Mouse (Mus musculus) hindbrain, embryonic 16.5 days (tissue): Measurements from ENCODE around the gene Gpr61. TPM values are rescaled to one million over a fixed set of nuclear protein-coding genes. Genes with fewer than 3 reads are reported as not detected.

Experiments
- ATAC-seq: fragments of 200-750 bp; cut with Nextera tagmentation; 2 replicates; pipeline ENCODE4 v1.8.0; 2017; ENCODE audit warnings: moderate TSS enrichment, moderate library complexity
- H3K27ac ChIP-seq: fragments of 300-500 bp; sonication (generic); 2 replicates; pipeline ENCODE4 v1.5.1; 2014; ENCODE audit warnings: low read depth, mild to moderate bottlenecking, control low read depth, low read length, moderate library complexity
- H3K27me3 ChIP-seq: fragments of 300-500 bp; sonication (generic); replicated peaks from 2 replicates; pipeline ENCODE4 v1.6.1; 2014; ENCODE audit warnings: low read length; ENCODE audit not compliant: control insufficient read depth, insufficient read depth
- H3K36me3 ChIP-seq: fragments of 300-500 bp; sonication (generic); 2 replicates; pipeline ENCODE4 v1.6.1; 2014; ENCODE audit warnings: mild to moderate bottlenecking, low read length, moderate library complexity, mixed read lengths; ENCODE audit not compliant: control insufficient read depth, insufficient read depth
- H3K4me1 ChIP-seq: fragments of 300-500 bp; sonication (generic); 2 replicates; pipeline ENCODE4 v1.6.1; 2014; ENCODE audit warnings: low read depth, low read length; ENCODE audit not compliant: control insufficient read depth, insufficient read depth
- H3K4me2 ChIP-seq: fragments of 300-500 bp; sonication (generic); 2 replicates; pipeline ENCODE4 v1.6.1; 2014; ENCODE audit warnings: mild to moderate bottlenecking, low read length, control low read depth, moderate library complexity
- H3K4me3 ChIP-seq: fragments of 300-500 bp; sonication (generic); 2 replicates; pipeline ENCODE4 v1.5.1; 2014; ENCODE audit warnings: mild to moderate bottlenecking, low read length, control low read depth, moderate library complexity
- H3K9ac ChIP-seq: fragments of 300-500 bp; sonication (generic); 2 replicates; pipeline ENCODE4 v1.6.1; 2014; ENCODE audit warnings: low read depth, mild to moderate bottlenecking, control low read depth, low read length, moderate library complexity
- H3K9me3 ChIP-seq: fragments of 300-500 bp; sonication (generic); 2 replicates; pipeline ENCODE4 v1.6.1; 2014; ENCODE audit warnings: mild to moderate bottlenecking, low read length, moderate library complexity; ENCODE audit not compliant: control insufficient read depth
- WGBS: fragments of 180-500 bp; shearing (Covaris S2); extraction: QIAGEN DNeasy Blood & Tissue Kit; methylation state at CpG from one replicate; pipeline ENCODE4 v1.1.7; 2014; 5-methylcytosine and 5-hydroxymethylcytosine counted together
- polyA plus RNA-seq: library from polyadenylated mRNA; unstranded; fragments of >200 nt; fragmentation: Nextera tagmentation; extraction: Ambion mirVana; gene quantifications from 2 replicates; pipeline ENCODE4 v1.2.1, GENCODE M21; 2015

Gpr61 gene
- polyA plus RNA-seq, 1 experiment from 2014 or later: 10.6 TPM

DNA sequence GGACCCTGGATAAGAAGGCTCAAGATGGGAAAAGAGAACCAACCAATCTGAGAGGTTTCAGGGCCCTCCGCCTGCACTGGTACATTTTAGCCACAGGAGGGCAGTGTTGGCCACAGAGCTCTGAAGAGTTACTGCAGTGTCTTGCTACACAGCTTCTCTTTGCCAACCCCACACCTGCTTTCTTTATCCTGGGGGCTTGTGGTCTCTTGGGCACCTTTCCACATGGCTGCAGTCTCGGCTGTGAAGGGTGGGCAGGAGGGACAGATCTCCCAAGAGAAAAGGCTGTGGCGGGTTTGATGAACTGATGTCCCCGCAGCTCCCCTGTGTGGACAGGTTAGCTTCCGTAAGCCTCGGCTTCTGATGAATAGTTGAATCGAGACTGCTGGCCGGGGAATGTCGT, 10.1 kb upstream of the Gpr61 start:
- Histone ChIP-seq H3K27ac (no peak overlapping the region), H3K9me3 (no peaks in the 10 kb centered on the region), H3K9ac (0 out of 2 replicates have a peak overlapping the region, but pooled peaks have one; percentile 4), H3K4me2 (peak overlapping the region; percentile 48), H3K4me1 (peaks cover 27% of the 10 kb centered on the region), H3K4me3 (peak overlapping the region; percentile 21; the same call in 1 of the 2 replicates), H3K36me3 (no peaks in the 10 kb centered on the region), H3K27me3 (no peaks in the 10 kb centered on the region)
- 9% methylated on average over 9 of the region's 9 CpGs for WGBS
- peak; percentile 79 for ATAC-seq

DNA sequence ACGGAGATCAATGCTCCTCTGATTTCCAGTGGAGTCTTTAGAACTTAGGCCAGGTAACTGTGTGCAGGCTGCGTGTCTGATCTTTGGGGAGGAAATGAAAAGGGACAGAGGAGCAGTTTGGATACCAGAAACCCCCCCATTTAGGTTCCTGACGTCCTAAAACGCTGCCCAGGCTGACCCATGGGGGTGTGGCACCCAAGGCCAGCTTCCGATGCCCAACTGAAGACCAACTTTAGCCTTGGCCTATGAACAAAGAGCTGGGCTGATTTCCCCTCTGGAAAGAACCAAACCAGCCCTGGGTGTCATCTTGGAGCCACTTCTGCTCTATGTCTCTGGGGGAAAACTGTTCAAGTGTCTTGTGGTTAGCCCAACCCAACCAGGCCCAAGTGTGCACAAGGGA, 9.4 kb upstream of the Gpr61 start:
- 74% methylated on average over 5 of the region's 5 CpGs for WGBS
- 0 out of 2 replicates have a peak overlapping the region, but pooled peaks have one; percentile 14 for H3K9ac ChIP-seq
- no peak overlapping the region for H3K4me3 ChIP-seq
- no peaks in the 10 kb centered on the region for H3K27me3 ChIP-seq
- H3K36me3 ChIP-seq: no peaks in the 10 kb centered on the region
- H3K4me2 ChIP-seq: no peak overlapping the region
- H3K4me1 ChIP-seq: peaks cover 27% of the 10 kb centered on the region
- H3K9me3 ChIP-seq: no peaks in the 10 kb centered on the region
- no peak overlapping the region for H3K27ac ChIP-seq
- ATAC-seq: no peak

GRCm38 (mm10) chr3:108158383-108159037, 3.8 kb upstream of the Gpr61 start:
- Histone ChIP-seq H3K36me3 (no peaks in the 10 kb centered on the region), H3K4me3 (no peak overlapping the region), H3K27ac (peak overlapping the region; percentile 59), H3K9ac (peak overlapping the region; percentile 45), H3K4me1 (peaks cover 11% of the 10 kb centered on the region), H3K4me2 (no peak overlapping the region), H3K9me3 (no peaks in the 10 kb centered on the region), H3K27me3 (no peaks in the 10 kb centered on the region)
- peak; percentile 32; the same call in 1 of the 2 replicates for ATAC-seq
- WGBS: 40% methylated on average over 9 of the region's 9 CpGs

GRCm38 (mm10) chr3:108152290-108152689, 2.4 kb downstream of the Gpr61 start:
- Histone ChIP-seq H3K4me2 (no peak overlapping the region), H3K36me3 (no peaks in the 10 kb centered on the region), H3K4me1 (peaks cover 4% of the 10 kb centered on the region; the same call in 1 of the 2 replicates), H3K9me3 (no peaks in the 10 kb centered on the region), H3K27ac (no peak overlapping the region), H3K4me3 (no peak overlapping the region), H3K9ac (no peak overlapping the region), H3K27me3 (no peaks in the 10 kb centered on the region)
- 75% methylated on average over 3 of the region's 3 CpGs for WGBS
- ATAC-seq: no peak

- H3K9ac ChIP-seq: no peak overlapping the region
- H3K27me3 ChIP-seq: no peaks in the 10 kb centered on the region
- peaks cover 16% of the 10 kb centered on the region for H3K4me1 ChIP-seq
- peak; percentile 50 for ATAC-seq
- no peak overlapping the region for H3K4me2 ChIP-seq
- no peak overlapping the region for H3K4me3 ChIP-seq
- no peak overlapping the region for H3K27ac ChIP-seq
- H3K36me3 ChIP-seq: no peaks in the 10 kb centered on the region
- WGBS: 66% methylated on average over 11 of the region's 11 CpGs
- H3K9me3 ChIP-seq: no peaks in the 10 kb centered on the region
Observed at GRCm38 (mm10) chr3:108147386-108148235, 7.1 kb downstream of the Gpr61 start.

- Histone ChIP-seq H3K9me3 (no peaks in the 10 kb centered on the region), H3K27ac (peak overlapping the region; percentile 90), H3K4me3 (peak overlapping the region; percentile 76), H3K27me3 (no peaks in the 10 kb centered on the region), H3K4me1 (peaks cover 16% of the 10 kb centered on the region), H3K4me2 (peak overlapping the region; percentile 75), H3K9ac (peak overlapping the region; percentile 88), H3K36me3 (no peaks in the 10 kb centered on the region)
- no peak for ATAC-seq
- 63% methylated on average over 5 of the region's 5 CpGs for WGBS
Observed at GRCm38 (mm10) chr3:108146671-108147070, 8.0 kb downstream of the Gpr61 start.

- no peaks in the 10 kb centered on the region for H3K36me3 ChIP-seq
- no peaks in the 10 kb centered on the region for H3K9me3 ChIP-seq
- under 1% methylated on average over 63 of the region's 63 CpGs for WGBS
- ATAC-seq: peak; percentile 94
- H3K9ac ChIP-seq: peak within 1 kb of the TSS; percentile 88
- peak within 1 kb of the TSS; percentile 76 for H3K4me3 ChIP-seq
- H3K4me1 ChIP-seq: peaks cover 16% of the 10 kb centered on the region
- H3K27ac ChIP-seq: peak within 1 kb of the TSS; percentile 90
- peak within 1 kb of the TSS; percentile 75 for H3K4me2 ChIP-seq
- H3K27me3 ChIP-seq: no peaks in the 10 kb centered on the region
Observed at GRCm38 (mm10) chr3:108145534-108146445, 8.9 kb downstream of the Gpr61 start, which contains the start of gene Gnai3. Gene Gnai3, minus strand, starts transcription at chr3:108146146.

- 87% methylated on average over 4 of the region's 4 CpGs for WGBS
- H3K36me3 ChIP-seq: no peaks in the 10 kb centered on the region
- H3K9me3 ChIP-seq: no peaks in the 10 kb centered on the region
Observed at GRCm38 (mm10) chr3:108140786-108141185, 13.9 kb downstream of the Gpr61 start.

More at GRCm38 (mm10) chr3:108140786-108141185, 13.9 kb downstream of the Gpr61 start:
- no peak for ATAC-seq
- Histone ChIP-seq H3K27ac (no peak overlapping the region), H3K4me2 (no peak overlapping the region), H3K4me3 (no peak overlapping the region), H3K4me1 (peaks cover 8% of the 10 kb centered on the region), H3K27me3 (no peaks in the 10 kb centered on the region), H3K9ac (no peak overlapping the region)
